Mouse (Mus musculus): ENCODE measurements at regions not wholly inside any gene's neighbourhood (a gene's known extent, or its start where the extent isn't known, plus 50 kb on each side); places are given as distances from the start of the nearest gene placed in this dataset.
"Not testable (repeated sequence)": the region's sequence is repeated elsewhere in the genome, so short reads cannot be mapped to it uniquely, and the experiment has no call there.

- not testable (repeated sequence) for H3K36me3 ChIP-seq (replicated peaks; ENCODE audit: insufficient read depth, low read length); H3K4me2 ChIP-seq (ENCODE audit: low read depth, low read length); ATAC-seq; H3K9me3 ChIP-seq (ENCODE audit: low read length); H3K27ac ChIP-seq (ENCODE audit: low read depth); H3K4me3 ChIP-seq (ENCODE audit: low read depth, low read length); H3K4me1 ChIP-seq (ENCODE audit: insufficient read depth); DNase-seq; H3K9ac ChIP-seq (replicated peaks); H3K27me3 ChIP-seq (ENCODE audit: insufficient read depth, low read length)
- WGBS (ENCODE audit: insufficient replicate concordance): 47% methylated on average over 2 of the region's 2 CpGs
Measured at GRCm38 (mm10) chr17:10150403-10150689, 169.3 kb downstream of the Qk start.

- Histone ChIP-seq H3K4me3 (ENCODE audit: low read depth, low read length) (no peak overlapping the region), H3K9ac (replicated peaks) (no peak overlapping the region), H3K9me3 (ENCODE audit: low read length) (no peaks in the 10 kb centered on the region), H3K27ac (ENCODE audit: low read depth) (no peak overlapping the region), H3K4me2 (ENCODE audit: low read depth, low read length) (no peak overlapping the region), H3K4me1 (ENCODE audit: insufficient read depth) (no peaks in the 10 kb centered on the region), H3K27me3 (ENCODE audit: insufficient read depth, low read length) (no peaks in the 10 kb centered on the region), H3K36me3 (replicated peaks; ENCODE audit: insufficient read depth, low read length) (no peaks in the 10 kb centered on the region)
- DNase-seq: no peak
- TF ChIP-seq EP300 (IDR thresholded peaks at IDR 0.05; ENCODE audit: low read depth): no peak
- no peak for TF ChIP-seq CTCF (IDR thresholded peaks at IDR 0.05; ENCODE audit: low read depth)
- no peak for ATAC-seq
- 70% methylated on average over 8 of the region's 8 CpGs for WGBS (ENCODE audit: insufficient replicate concordance)
Measured at GRCm38 (mm10) chr17:10149682-10150402, 169.8 kb downstream of the Qk start.

- WGBS (ENCODE audit: insufficient replicate concordance): 76% methylated on average over 8 of the region's 8 CpGs
- H3K27me3 ChIP-seq (ENCODE audit: insufficient read depth, low read length): no peaks in the 10 kb centered on the region
- H3K4me3 ChIP-seq (ENCODE audit: low read depth, low read length): no peak overlapping the region
- H3K4me2 ChIP-seq (ENCODE audit: low read depth, low read length): no peak overlapping the region
- H3K9ac ChIP-seq (replicated peaks): no peak overlapping the region
- DNase-seq (no peak), ATAC-seq (no peak)
- no peak overlapping the region for H3K27ac ChIP-seq (ENCODE audit: low read depth)
- no peaks in the 10 kb centered on the region for H3K36me3 ChIP-seq (replicated peaks; ENCODE audit: insufficient read depth, low read length)
- TF ChIP-seq CTCF (IDR thresholded peaks at IDR 0.05; ENCODE audit: low read depth) (no peak), EP300 (IDR thresholded peaks at IDR 0.05; ENCODE audit: low read depth) (no peak)
- no peaks in the 10 kb centered on the region for H3K4me1 ChIP-seq (ENCODE audit: insufficient read depth)
- no peaks in the 10 kb centered on the region for H3K9me3 ChIP-seq (ENCODE audit: low read length)
Measured at GRCm38 (mm10) chr17:10147106-10147505, 172.5 kb downstream of the Qk start.

GRCm38 (mm10) chr17:10146576-10146975 is 173.1 kb downstream of the Qk start:
- H3K27ac ChIP-seq (ENCODE audit: low read depth): no peak overlapping the region

GRCm38 (mm10) chr17:10138847-10139246 is 180.8 kb downstream of the Qk start:
- no peak for DNase-seq
- ATAC-seq: no peak
- 53% methylated on average over 3 of the region's 3 CpGs for WGBS (ENCODE audit: insufficient replicate concordance)

More at GRCm38 (mm10) chr17:10146576-10146975, 173.1 kb downstream of the Qk start:
- no peaks in the 10 kb centered on the region for H3K4me1 ChIP-seq (ENCODE audit: insufficient read depth)
- WGBS (ENCODE audit: insufficient replicate concordance): 79% methylated on average over 3 of the region's 3 CpGs
- H3K9me3 ChIP-seq (ENCODE audit: low read length): no peaks in the 10 kb centered on the region
- H3K36me3 ChIP-seq (replicated peaks; ENCODE audit: insufficient read depth, low read length): no peaks in the 10 kb centered on the region
- H3K9ac ChIP-seq (replicated peaks): no peak overlapping the region
- ATAC-seq (no peak), DNase-seq (no peak)
- H3K27me3 ChIP-seq (ENCODE audit: insufficient read depth, low read length): no peaks in the 10 kb centered on the region
- no peak overlapping the region for H3K4me2 ChIP-seq (ENCODE audit: low read depth, low read length)
- H3K4me3 ChIP-seq (ENCODE audit: low read depth, low read length): no peak overlapping the region
- TF ChIP-seq EP300 (IDR thresholded peaks at IDR 0.05; ENCODE audit: low read depth): no peak
- no peak for TF ChIP-seq CTCF (IDR thresholded peaks at IDR 0.05; ENCODE audit: low read depth)

GRCm38 (mm10) chr17:10138374-10138773 is 181.3 kb downstream of the Qk start:
- Histone ChIP-seq H3K4me2 (ENCODE audit: low read depth, low read length) (no peak overlapping the region), H3K36me3 (replicated peaks; ENCODE audit: insufficient read depth, low read length) (no peaks in the 10 kb centered on the region), H3K9me3 (ENCODE audit: low read length) (no peaks in the 10 kb centered on the region), H3K4me1 (ENCODE audit: insufficient read depth) (no peaks in the 10 kb centered on the region), H3K4me3 (ENCODE audit: low read depth, low read length) (no peak overlapping the region), H3K27ac (ENCODE audit: low read depth) (no peak overlapping the region), H3K27me3 (ENCODE audit: insufficient read depth, low read length) (no peaks in the 10 kb centered on the region), H3K9ac (replicated peaks) (no peak overlapping the region)
- DNase-seq: no peak
- no peak for ATAC-seq
- WGBS (ENCODE audit: insufficient replicate concordance): 48% methylated on average over 4 of the region's 4 CpGs
- TF ChIP-seq CTCF (IDR thresholded peaks at IDR 0.05; ENCODE audit: low read depth) (no peak), EP300 (IDR thresholded peaks at IDR 0.05; ENCODE audit: low read depth) (no peak)

More at GRCm38 (mm10) chr17:10138847-10139246, 180.8 kb downstream of the Qk start:
- TF ChIP-seq EP300 (IDR thresholded peaks at IDR 0.05; ENCODE audit: low read depth) (no peak), CTCF (IDR thresholded peaks at IDR 0.05; ENCODE audit: low read depth) (no peak)
- Histone ChIP-seq H3K4me3 (ENCODE audit: low read depth, low read length) (no peak overlapping the region), H3K4me2 (ENCODE audit: low read depth, low read length) (no peak overlapping the region), H3K27me3 (ENCODE audit: insufficient read depth, low read length) (no peaks in the 10 kb centered on the region), H3K36me3 (replicated peaks; ENCODE audit: insufficient read depth, low read length) (no peaks in the 10 kb centered on the region), H3K9me3 (ENCODE audit: low read length) (no peaks in the 10 kb centered on the region), H3K4me1 (ENCODE audit: insufficient read depth) (no peaks in the 10 kb centered on the region), H3K27ac (ENCODE audit: low read depth) (no peak overlapping the region), H3K9ac (replicated peaks) (no peak overlapping the region)

GRCm38 (mm10) chr17:10135111-10135510 is 184.5 kb downstream of the Qk start:
- Histone ChIP-seq H3K27me3 (ENCODE audit: insufficient read depth, low read length) (no peaks in the 10 kb centered on the region), H3K9ac (replicated peaks) (no peak overlapping the region), H3K4me3 (ENCODE audit: low read depth, low read length) (no peak overlapping the region), H3K4me2 (ENCODE audit: low read depth, low read length) (no peak overlapping the region), H3K36me3 (replicated peaks; ENCODE audit: insufficient read depth, low read length) (no peaks in the 10 kb centered on the region), H3K27ac (ENCODE audit: low read depth) (no peak overlapping the region), H3K4me1 (ENCODE audit: insufficient read depth) (no peaks in the 10 kb centered on the region), H3K9me3 (ENCODE audit: low read length) (no peaks in the 10 kb centered on the region)
- ATAC-seq: no peak
- 61% methylated on average over 2 of the region's 2 CpGs for WGBS (ENCODE audit: insufficient replicate concordance)
- no peak for TF ChIP-seq EP300 (IDR thresholded peaks at IDR 0.05; ENCODE audit: low read depth)
- TF ChIP-seq CTCF (IDR thresholded peaks at IDR 0.05; ENCODE audit: low read depth): no peak
- no peak for DNase-seq
